Mouse (Mus musculus): ENCODE data around the gene Mettl21e.
"Not testable (repeated sequence)": the region's sequence is repeated elsewhere in the genome, so short reads cannot be mapped to it uniquely, and the experiment has no call there.

The Mettl21e gene

DNA sequence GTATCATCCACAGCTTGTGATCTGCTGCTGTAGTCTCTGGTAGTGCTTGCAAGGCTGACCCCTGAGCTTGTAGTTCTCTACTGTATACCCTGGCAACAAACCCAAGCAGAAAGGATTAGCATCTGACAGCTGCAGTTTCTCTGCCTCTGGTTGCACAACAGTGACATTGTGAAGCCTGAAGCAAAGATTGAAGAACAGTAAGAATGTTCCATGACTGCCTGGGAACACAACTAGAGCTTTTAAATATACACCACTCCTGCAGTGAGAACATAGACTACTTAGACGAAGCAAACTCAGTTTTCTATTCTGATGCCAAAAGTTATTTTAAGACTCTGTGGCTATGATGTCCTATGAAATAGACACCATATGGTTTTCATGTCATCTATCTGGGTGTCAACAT, at the start of gene Mettl21e:
TSS of gene Mettl21e (minus strand) at position 86 of the 400 bp plus-strand sequence.
- no peak for DNase-seq (ENCODE audit: low read depth, low spot score)

GRCm38 (mm10) chr1:44240440-44240839, 21.7 kb upstream of the Mettl21e start:
- DNase-seq (ENCODE audit: low read depth, low spot score), result not testable (repeated sequence)

GRCm38 (mm10) chr1:44239969-44240368, 21.2 kb upstream of the Mettl21e start:
- DNase-seq (ENCODE audit: low read depth, low spot score), result no peak

DNA sequence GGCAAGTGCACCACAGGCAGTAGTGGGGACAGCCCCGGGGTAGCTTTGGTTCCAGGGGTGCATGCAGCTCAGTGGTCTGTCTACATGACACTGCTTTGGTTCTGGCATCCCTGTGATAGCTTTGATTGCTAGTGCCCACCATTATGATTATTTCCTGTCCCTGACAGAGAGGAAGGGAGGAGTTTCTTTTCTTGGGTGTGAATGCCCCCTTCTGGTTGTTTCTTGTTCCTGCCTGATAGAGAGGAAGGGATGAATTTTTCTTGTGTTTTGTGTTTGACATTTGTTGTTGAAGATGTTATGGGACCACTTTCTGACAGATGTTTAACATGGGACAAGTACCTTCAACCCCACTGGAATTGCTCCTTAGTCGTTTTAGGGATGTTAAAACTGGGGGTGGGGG, 18.5 kb upstream of the Mettl21e start:
- DNase-seq (ENCODE audit: low read depth, low spot score), result no peak

DNA sequence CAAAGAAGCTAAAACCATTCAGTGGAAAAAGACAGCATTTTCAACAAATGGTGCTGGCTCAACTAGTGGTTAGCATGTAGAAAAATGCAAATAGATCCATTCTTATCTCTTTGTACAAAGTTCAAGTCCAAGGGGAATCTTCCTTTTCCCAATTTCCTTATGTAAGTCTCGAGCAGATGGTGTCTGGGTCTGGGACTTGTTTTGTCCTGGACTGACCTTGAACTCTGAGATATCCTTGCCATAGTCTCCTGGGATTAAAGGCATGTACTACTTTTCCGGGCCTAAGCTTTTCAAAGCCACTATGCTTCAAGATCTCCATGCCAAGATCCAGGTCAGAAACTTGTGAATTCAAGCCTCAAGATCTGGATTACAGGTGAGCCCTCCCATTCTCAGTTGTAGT, 16.6 kb upstream of the Mettl21e start:
- peak; percentile 57 for DNase-seq (ENCODE audit: low read depth, low spot score)

DNA sequence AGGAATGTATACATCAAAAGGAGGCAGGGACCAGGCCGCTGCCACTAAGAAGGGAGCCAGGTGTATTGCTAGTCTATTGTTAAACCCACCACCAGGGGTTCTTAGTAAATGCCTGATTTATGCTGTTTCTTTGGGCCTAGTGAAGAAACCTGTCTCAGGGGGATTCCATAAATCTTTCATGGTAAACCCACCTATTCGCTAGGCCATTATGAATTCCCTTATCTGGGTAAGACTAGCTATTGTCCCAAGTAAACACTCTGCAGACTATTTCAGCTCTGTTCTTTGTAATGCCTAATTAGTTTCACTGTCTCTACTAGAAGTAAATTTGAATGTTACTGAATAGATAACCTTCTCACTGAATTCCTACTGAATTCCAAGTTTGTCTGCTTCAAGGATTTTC, 15.8 kb upstream of the Mettl21e start:
- DNase-seq (ENCODE audit: low read depth, low spot score), result peak; percentile 59

DNA sequence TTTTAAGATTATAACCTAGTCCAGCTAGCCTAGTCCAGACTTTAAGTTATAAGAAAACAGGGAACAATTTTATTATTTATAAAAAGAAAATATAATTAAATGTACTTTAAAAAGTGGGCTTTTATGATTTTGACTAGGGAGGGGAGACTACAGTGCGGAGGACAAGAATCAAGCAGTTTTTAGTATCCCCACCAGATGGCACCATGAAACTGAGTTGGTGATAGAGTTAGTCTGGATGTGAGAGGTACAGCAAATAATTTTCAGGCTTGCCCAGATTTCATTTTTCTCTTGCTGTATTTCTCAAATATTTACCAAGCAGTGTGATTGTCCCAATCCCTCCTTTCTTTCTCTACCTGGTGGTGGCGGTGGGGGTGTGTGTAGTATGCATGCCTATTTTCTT, 10.3 kb upstream of the Mettl21e start:
- DNase-seq (ENCODE audit: low read depth, low spot score), result peak; percentile 52

DNA sequence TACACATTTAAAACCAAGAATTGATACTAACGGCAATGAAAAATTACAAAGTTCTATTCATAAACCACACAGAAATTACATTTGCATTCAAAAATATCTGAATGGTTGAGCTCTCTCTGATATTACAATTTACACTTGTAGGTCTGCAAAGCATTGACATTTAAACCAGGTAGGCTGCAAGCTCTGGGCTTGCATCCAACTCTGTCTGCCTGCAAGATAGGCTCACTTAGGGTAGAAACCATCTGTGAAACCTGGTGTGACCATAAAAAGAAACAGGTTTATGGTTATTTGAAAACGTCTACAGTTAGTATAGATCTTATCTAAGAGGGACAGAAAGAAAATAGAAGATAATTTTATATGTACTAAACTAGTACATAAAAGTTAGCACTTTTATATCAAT, 1.6 kb downstream of the Mettl21e start:
- no peak for DNase-seq (ENCODE audit: low read depth, low spot score)

GRCm38 (mm10) chr1:44216352-44217116, 2.2 kb downstream of the Mettl21e start:
- no peak for DNase-seq (ENCODE audit: low read depth, low spot score)

DNA sequence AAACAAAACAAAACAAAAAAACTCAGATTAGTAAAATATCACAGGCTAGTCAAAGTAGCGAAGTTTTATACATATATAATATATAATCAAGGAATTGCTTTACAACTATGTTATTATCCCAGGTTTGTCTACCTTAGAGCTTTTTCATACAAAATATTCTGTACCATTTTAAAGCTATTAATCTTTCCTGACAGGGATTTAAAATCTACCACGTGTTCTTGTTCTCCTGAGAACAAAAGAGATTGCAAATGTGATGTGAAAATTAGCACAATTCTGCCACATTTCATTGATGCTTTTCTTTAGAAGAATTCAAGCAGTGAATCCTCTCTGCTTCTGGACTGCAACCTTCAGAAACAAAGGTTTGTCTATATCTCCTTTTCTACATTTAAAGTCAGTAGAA, 4.3 kb downstream of the Mettl21e start:
- DNase-seq (ENCODE audit: low read depth, low spot score), result no peak

GRCm38 (mm10) chr1:44202876-44203275, 15.9 kb downstream of the Mettl21e start:
- peak; percentile 46 for DNase-seq (ENCODE audit: low read depth, low spot score)

DNA sequence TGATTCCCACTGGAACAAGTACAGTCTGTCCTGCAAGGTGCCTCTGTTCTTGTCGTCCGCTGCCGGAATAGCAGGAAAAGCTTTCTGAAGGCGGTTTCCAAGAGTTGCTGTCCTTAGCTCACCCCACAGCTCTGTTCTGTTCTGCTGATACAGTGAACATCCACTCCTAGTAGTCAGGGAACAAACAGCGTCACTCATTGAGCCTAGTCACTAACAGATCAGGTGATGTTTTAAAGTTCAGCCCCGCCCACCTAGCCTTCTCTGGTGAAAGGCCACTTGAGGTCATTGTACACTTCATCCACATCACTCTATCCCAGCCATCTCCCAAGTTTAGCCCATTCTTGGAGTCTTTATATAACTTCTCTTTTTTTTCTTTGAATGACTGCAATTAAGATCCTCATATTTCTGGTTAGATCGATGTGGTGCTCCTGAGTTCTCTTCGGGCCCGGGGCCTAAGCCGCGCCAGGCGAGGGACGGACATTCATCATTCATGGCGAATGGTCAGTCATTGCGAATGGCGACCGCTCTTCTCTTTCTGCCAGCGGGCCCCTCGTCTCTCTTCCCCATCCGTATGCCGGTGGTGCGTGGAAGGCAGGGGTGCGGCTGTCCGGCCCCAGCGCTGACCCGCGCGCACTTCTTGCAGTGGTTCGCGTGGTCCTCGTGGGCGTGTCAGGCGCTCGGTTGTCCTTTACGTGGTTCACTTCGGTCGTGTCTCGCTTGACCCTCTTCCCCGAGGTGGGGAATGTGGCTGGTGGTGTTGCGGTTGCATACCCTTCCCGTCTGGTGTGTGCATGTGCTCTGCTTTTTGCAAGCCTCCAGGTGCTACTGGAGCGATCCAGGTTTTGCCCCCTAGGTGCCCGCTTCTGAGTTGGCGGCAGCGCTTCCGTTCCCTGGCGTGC, 20.2 kb downstream of the Mettl21e start:
- peak; percentile 42 for DNase-seq (ENCODE audit: low read depth, low spot score)

GRCm38 (mm10) chr1:44186396-44186795, 32.4 kb downstream of the Mettl21e start:
- no peak for DNase-seq (ENCODE audit: low read depth, low spot score)

DNA sequence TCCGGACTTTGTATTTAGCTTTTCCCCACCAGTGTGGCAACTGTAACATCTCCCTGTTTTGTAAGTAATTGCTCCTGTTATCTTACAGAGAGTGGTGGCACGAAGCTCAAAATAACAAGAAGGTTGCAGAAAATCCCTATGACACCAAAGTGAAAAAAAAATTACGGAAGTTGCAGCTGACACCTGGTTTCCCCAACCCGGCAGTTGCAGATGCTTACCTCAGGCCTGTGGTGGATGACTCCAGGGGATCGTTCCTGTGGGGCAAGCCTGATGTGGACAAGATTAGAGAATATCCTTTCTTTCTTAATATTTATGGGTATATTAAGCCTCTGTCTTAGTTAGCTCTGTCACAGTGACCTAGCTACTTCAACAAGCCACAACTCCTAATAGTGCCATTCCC, 40.7 kb downstream of the Mettl21e start:
- no peak for DNase-seq (ENCODE audit: low read depth, low spot score)

DNA sequence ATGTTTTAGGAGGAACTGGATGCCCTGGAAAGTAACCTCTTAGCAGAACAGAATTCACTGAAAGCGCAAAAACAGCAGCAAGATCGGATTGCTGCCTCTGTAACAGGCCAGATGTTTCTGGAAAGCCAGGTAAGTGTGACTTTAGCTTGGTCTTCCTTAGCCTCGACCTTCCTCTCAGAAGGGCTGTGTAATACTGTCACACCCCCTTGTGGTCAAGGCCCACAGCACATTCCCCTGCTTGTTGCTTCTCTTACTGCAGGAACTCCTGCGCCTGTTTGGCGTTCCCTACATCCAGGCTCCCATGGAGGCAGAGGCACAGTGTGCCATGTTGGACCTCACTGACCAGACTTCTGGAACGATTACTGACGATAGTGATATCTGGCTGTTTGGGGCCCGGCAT, 44.9 kb downstream of the Mettl21e start:
- DNase-seq (ENCODE audit: low read depth, low spot score), result peak; percentile 64

DNA sequence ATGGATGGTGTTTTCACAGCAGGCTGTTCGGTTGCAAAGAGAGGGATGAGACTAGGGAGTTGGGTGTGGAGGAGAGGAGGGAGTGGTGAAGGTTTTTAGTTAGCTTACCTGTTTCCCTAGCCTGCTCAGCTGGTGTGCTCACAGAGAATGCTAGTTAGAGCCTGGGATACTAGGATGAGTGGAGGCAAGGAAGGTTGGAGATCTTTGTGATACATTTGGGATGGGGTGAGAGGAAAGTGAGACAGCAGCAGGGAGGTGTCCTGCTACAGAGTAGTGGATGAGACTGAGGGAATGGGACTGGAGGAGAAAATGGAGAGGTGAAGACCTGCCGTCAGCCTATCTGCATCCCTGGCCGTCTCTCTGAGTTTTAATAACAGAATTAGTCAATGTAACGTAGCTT, 46.1 kb downstream of the Mettl21e start:
- DNase-seq (ENCODE audit: low read depth, low spot score), result no peak

GRCm38 (mm10) chr1:44167859-44168383, 50.8 kb downstream of the Mettl21e start:
- DNase-seq (ENCODE audit: low read depth, low spot score), result peak; percentile 68

- no peak for DNase-seq (ENCODE audit: low read depth, low spot score)
Measured at GRCm38 (mm10) chr1:44162389-44162788, 56.4 kb downstream of the Mettl21e start.

GRCm38 (mm10) chr1:44161818-44162217, 56.9 kb downstream of the Mettl21e start:
- DNase-seq (ENCODE audit: low read depth, low spot score), result no peak

DNA sequence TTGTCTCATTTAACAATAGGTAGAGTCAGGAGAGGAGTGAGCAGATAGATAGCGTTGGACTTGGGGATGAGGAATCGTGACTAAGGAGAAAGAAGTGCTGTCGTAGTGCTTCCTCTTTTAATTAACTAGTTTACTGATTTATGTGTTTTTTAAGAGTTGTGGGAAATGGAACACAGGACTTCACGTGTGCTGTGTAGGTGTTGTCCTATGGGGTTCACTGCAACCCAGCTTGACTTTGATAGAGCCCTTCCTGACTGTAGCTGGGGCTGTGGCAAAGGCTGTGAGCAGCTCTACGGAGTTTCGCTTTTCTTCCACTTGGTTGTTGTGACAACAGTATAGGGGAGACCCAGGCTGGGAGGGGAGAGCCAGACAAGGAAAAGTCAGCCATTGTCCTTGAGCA, 60.4 kb downstream of the Mettl21e start:
- DNase-seq (ENCODE audit: low read depth, low spot score), result no peak

DNA sequence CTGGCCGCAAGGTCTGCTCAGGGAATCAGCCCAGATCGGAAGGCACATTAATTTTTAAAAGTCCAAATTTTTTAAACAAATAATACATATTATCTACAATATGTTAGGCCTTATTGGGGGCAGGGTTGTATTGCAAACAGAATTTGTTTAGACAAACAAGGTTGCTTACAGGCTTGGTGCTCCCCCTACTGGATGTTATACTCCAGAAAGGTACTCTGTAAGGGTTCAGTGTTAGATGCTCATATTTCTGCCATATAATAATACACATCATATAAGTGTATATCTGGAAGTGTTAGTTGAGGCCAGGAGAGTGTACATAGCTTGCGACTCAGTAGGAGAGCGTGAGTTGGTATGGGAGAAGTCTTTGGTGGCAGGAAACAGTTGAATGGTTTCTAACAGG, 63.5 kb downstream of the Mettl21e start:
- DNase-seq (ENCODE audit: low read depth, low spot score), result peak; percentile 25
